Mouse (Mus musculus): ENCODE results near the gene Cryba2.

Gene Cryba2

DNA sequence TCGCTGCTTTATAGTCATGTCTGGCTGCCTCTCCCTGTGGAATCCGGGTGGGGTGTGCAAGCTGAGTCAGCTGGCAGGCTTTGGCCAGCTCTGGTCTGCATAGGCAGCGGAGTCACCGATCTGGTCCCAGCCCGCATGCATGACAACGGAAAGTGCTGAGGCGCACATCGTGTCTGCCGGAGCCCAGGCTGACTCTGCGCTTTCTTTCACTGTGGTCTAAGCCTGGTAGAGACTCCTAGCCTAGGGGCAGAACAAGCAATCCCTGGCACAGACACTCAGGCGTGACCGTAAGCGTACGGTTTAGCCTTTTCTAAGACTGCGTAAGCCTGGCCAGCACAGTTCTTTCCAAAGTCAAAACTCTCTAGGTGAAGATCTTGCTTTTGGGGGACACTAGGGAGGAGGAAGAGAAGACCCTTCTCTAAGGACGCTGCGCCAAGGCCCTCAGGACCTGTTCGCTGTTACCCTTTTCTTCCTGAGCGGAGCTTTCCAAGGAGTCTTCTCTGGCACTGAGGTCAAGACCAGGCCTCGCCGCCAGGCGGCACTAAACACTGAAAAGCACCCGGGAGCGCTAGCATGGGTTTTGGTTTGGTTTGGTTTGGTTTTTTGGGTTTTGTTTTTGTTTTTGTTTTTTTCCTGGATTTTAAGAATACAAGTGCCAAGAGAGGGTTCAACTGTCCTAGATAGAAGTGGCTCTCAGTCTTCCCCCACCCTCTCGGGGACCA is at the start of gene Cryba2:
Gene Cryba2 (minus strand): TSS at position 10 of the 722 bp plus-strand sequence.
- no peak for DNase-seq

DNA sequence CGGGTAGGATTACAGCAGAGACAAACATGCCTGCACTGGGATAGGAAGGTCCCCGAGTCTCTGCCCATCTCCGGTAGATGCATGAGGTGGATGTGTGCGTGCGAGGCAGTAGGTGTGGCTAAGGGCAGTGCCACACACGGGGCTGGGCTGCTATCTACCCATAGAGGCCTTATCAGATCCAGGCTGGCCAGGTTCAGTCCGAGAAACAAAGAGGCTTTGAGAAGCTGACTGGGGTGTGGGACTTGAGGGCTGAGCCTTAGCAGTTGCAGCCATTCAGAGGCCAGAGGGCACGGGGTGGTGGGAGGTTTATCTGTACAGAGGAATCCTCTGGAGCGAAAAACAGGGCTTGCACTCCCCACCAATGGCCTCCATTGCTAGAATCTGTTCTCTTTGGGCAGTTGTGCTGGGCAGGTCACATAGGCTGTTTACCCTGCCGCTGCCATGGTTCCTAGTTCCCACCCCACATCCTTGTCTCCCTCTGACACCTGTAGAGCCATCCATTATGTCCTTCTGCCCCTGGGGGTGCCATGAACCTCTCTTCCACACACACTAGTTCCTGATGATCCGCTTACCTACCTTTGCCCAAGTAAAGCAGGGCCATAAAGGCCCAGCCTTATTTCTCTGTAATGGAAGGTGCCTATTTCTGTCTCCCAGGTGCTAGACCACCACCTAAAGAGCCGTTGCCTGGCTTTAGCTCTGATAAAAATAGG is 48.9 kb upstream of the Cryba2 start:
- no peak for DNase-seq

DNA sequence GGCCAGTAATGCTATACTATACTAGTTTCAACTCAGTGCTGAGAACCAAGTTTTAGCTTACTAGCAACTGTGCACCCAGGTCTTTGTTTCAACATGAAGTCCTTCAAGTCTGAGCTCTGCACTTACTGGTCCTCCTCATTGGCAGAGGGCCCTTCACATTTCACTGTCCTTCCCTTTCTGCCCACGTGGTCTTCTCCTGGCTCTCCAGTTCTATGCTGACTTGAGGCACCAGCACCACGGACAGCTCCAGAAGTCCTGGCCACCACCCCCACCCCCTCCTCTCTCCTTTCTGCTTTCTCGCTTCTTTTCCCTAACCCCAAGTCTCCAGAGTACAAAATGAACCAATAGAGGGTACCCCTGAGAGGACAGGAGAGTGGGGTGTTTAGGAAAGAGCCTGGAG is 46.8 kb upstream of the Cryba2 start:
- DNase-seq: no peak

DNA sequence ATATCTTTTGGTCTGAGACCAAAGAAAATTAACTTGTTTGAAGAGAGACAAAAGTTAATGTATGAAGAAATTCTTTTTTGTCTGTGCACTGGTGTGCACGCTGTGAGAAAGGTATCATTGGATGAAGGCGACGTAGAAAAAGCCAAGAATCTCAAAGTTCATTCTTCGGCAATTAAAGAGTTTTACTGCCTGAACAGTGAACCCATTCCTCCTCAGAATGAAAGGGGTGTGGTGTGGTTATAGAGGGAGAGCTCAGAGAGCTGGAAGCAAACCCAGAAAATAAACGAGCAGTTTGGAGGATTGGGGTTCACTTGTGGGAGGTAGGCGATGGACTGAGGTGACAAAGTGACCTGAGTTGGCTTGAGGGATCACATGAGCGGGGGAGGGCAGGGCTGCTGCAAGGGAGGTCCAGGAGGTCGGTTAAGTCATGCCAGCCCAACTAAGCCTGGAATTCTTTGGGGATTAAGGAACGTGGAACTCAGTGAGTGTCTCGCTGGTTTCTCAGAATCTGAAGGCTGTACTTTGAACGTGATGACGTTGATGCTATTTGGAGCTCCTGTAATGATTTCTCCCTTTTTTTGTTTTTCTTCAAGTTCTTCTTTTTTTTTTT is 43.4 kb upstream of the Cryba2 start:
- no peak for DNase-seq

DNA sequence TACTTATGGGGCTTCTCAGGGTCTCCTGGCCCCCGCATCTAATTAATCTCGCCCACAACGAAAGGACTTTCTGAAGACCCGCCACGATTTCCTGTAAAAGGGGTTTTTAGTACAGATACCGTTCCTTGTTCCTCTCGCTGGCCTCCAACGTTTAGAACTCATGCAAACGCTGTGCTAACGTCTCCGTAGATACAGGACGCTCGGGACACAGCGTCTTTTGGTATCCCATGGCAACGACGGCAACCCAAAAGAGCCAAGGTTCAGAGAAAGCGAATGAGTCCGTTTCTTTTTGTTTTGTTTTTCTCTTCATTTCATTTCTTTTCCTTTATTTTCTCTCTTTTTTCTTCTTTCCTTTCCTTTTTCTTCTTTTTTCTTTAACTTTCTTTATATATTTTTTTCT is 42.5 kb upstream of the Cryba2 start, which contains the start of gene Cfap65:
Gene Cfap65 (minus strand): TSS at position 198 of the 400 bp plus-strand sequence.
- peak; percentile 16 for DNase-seq

DNA sequence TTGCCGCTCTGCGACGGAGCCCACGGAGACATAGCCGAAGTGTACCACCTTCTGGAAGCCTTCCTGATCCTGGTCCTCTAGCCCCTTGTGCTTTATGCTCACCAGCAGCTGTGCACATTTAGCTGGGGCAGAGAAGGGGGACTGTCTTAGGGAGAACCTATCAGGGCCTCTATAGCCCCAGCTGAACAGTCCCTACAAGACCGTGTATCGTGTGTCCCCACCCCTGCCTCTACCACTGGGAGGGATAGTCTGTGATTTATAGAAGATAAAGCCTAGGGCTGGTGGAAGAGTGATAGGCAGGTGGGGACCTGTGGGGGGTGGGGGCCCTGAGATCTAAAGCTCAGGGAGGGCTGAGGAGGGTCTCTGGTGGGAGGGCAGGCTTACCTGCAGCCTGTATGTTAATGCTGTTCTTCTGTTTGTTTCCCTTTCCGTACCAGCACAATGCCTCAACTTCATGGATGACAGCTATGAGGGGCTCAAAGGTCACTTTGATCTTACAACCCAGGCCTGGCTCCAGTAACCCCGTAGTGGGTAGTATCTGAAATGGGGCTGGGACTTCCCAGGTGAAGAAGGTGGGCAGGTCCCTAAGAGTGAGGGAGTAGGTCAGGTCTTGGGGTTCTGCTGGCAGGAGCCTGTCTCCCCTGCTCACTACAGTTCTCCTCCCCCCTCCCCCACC is 34.8 kb upstream of the Cryba2 start:
- DNase-seq: no peak

DNA sequence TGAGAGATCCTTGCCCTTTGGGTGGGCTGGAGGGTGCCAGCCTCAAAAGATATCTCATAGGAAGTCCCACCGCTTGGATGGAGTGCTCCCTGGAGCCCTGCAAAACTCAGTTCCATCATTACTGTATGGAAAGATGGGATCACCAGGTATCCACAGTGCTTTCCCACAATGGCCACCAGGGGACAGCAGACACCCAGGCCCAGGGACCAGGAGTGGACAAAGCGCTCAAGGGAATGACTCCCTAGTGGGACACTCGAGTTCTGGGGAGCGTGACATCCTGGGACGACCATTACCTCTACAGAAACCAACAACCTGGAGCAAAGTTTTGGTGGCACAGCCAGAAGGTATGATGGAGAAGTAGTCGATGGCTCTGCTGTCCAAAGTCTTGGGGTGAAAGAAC is 33.8 kb upstream of the Cryba2 start:
- no peak for DNase-seq

DNA sequence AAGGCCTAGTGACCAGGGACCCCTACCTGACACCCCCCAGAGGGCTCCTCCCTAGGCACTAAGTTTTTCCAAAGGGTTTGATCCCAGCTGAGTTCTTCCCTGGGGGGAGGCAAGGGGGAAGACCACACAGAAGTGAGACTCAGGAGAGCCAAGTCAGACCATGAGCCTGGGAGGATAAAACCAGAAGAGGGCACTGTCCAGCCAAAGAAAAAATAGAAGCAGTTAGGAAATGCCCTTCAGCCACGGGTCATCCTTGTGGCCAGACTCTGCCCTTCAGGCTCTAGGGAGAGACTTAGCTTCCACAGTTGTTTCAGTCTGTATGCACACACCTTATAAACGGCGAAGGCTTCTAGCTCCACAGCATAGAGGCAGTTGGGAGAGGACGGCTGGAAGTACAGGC is 31.5 kb upstream of the Cryba2 start:
- no peak for DNase-seq

DNA sequence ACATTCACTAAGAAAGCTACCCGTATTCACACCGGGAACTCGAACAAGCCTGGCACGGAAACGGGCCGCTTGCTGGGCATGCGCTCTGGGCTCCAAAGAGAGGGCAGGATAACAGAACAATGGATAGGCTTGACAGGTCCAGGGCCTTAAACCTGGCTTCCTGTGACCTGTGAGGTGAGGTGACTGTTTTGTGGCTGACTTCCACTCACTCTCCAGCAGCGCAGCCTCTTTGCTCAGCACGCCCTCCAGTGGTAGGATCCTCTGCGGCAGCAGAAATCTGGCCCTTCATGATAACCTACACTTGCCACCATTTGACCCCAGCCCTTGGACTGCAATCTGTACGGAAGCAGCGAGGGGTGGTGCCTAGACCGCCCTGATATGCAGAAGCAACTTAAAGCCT is 22.8 kb upstream of the Cryba2 start:
- DNase-seq: no peak

DNA sequence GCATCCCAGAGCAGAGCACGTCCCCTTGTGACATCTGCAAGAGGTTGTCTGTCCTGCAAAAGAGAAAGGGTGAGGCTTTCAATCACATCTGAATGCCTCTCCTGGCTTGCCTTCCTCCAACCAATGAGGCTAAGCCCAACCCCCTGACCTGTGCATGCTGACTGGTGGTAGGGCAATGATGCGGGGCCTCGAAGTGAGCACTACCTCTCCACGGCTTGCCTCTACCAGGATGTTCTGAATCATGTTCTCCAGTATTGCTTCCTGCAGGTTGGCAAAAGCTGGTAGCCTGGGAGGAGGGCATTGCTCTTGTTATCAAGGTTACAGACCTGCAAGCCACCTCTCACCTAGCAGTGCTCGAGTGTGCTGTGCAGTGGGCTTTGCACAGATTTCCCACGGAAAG is 9.2 kb upstream of the Cryba2 start:
- no peak for DNase-seq

DNA sequence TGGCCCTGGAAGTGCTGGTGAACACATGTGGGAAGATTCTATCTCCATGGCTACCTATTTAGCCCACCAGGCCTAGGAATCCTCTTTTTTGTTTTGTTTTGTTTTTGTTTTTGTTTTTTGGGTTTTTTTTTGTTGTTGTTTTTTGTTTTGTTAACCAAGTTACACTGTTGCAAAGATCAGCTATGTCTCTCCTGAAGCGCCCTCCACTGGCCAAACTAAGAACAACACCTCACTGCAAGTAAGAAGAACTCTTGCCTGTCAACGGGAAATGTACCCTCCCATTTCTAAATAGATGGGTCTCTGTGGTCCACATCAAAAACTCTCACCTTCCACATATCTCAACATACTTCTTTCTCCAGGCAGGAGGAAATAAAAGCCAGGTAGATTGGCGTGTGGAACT is 8.7 kb upstream of the Cryba2 start:
- no peak for DNase-seq

DNA sequence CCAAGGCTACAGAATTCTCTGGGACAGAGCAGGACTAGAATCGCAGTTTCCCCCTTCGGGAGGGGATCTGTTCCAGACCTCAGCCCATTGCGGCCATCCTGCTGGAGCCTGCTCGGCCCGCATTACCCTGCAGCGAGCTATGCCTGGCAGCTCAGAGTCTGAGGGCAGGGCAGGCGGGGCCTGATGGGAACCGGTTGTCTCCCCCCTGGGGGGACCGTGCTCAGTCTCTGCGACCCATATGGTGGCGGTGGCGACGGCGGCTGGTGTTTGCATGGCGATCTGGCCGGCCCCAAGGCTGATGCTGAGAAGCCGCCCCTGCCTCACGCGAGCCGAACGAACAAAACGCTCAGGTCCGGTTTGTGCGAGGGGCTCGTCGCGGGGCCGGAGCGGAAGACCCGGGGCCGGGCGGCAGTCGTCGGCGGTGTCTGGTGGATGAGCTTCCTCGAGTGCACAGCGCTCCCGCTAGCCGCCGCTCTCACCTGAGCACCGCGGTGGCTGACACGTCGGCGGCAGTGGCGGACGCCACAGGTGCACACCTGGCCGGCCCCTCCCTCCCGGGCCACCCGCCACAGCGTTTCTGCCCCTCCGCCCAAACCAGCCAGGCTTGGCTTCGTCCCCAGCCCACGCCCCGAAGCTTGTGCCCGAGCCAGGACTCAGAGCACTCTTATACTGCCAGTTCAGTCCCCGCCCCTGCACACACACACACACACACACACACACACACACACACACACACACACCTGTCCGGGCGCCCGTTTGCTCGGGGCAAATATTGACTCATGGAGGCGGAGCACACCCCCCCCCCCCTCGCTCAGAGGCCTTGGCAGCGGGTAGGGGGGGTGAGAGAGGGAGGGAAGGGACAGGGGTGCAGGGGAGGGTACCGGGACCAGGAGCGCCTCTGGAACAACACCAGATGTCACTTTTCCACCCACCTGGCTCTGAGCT is 7.7 kb upstream of the Cryba2 start:
- DNase-seq: no peak

DNA sequence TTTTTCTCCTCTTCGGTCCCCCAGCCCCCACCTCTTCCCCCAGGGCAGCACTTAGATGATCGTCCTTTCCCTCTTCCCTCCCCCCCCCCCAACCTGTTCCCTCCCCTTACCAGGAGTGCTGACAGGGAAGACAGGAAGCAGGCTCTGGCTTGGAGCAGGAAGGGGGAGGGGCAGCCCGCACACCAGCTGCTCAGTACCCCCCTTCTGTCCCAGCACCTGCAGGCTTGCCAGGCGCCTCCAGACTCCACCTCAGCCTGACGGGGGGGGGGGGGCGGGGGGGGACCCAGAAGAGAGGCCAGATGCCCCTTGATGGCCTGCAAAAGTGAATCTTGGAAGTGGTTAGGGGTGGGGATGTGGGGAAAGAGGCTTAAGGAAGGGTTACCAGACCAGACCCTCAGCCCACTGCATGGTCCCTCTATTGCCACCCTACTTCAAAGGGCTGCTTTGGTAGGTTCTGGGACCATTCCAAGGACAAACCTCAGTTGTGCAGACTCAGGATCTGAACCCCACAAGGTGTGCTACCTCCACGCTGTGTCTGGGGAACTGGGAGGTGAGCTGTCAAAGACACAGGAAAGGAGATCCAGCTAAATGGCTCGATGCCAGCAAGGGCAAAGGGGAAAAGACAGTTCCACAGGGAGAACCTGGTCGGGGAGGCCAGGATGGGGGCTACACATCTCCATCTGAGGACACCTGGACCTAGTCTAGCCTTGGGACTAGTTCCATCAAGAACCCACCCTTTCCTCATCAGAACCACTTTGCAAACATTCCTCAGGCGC is 5.9 kb upstream of the Cryba2 start:
- no peak for DNase-seq

DNA sequence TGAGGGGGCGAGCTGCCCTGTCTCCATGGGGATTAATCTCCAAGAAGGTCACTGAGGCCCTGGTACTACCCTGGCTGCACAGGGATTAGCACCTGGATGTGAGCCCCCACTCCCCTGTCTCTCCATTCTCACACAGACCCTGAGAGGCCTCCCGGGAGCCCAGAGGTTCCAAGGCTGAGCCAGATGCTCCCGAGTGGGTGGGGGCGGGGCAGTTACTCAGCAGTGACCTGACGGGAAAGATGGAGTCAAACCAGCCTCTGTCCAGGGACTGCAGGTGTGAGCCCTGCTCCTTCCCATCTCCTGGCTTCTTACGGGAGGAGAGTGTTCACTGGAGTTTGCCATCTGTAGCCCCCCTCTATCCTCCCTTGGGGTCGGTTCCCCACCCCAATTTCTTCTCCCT is 5.0 kb upstream of the Cryba2 start:
- DNase-seq: no peak

DNA sequence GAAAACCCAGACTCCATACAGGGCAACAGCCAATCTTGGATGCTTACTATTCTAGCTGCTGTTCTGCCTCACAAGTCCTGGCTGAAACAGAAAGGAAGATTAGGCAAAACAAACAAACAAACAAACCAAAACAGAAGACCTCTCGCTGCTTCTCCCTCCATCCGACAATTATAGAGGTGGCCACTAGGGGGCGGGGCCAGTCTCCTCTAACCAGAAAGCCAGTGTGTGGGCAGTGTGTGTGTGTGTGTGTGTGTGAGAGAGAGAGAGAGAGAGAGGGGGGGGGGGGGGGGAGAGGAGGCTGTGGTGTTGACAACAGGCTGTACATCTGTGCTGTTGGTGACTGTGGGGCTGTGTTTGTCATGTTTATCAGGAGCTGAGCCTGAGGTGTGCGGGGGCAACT is 2.0 kb upstream of the Cryba2 start:
- peak; percentile 57 for DNase-seq

DNA sequence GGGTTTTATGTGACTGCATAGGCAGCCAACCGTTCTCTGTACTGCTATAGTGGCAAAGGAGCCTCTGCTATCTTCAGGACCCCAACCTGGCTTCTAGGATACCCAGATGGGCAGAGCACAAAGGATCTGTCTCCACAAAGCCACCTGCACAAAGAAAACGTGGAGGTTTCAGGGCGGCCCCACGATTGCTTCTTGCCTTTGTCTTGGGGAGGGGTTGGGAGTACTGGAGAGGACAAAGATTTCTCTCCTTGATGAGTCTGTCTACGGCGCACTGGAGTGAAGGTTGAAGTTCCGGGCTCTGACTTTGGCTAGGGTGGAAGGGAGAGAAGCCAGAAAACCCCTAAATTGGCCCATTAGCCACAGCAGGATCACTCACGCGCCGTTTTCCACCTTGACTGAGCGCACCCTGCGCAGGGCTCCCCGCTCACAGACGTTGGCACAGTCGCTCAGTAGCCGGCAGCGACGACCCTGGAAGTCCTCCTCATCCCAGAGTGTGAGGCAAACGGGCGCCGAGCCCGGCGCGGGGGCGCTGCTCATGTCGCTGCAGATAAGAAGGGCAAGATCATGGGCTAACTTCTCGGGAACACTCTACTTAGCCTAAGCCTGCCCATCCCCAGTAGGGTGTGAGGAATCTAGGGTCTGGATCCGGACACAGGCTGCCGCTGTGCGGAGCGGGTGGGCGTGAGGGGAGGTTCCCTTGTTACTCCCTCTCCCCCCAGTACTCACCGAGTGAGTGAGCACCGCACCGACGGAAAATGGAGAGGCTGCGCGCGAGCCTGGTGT is 401 bp downstream of the Cryba2 start:
- DNase-seq: no peak

DNA sequence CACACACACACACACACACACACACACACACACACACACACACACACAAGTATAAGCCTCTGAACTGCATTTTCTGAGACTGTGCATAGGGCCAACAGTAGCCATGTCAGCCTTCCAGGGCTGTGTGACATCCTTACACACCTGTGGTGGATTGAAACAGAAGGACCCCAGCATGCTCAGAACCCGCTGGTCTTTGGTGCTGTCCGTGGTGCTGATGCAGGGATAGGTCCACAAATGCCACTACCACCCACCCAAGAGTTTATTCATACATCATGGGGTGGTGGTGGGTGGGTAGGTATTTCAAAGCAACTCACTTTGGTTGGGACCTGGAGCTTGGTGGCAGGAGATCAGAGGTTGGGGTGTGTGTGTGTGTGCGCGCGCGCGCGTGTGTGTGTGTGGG is 1.4 kb downstream of the Cryba2 start:
- no peak for DNase-seq

DNA sequence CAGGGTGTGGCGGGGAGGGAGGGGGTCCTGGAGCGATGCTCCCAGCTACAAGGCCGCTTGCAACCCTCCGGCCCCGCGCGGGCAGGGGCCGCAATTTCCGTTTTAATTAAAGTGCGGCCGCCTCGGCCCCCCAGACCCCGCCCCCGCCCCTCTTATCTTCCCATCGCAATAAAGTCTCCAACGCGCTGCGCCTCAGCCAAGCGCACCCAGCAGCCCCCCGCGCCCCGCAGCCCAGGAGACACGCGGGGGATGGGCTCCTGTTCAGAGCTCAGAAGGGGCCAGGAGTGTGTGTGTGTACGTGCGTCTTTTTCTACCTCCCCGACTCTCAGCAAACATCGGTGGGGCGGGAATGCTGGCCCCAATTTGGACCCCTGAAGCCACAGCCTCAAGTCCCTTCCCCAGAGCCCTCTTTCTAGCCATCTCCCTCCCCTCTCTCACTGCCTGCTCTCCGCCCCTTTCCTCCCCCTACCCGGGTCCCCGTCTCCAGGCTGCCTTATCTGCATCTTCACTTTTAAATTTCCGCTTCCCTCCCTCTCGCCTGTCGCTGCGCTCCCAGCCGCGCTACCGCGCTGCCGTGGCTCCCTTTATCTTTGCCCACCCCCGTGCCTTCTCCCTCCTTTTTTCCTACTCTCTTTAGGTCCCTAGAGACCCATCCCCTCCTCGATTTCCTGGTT is 7.4 kb downstream of the Cryba2 start, which contains the start of gene Fev:
Gene Fev (minus strand): TSS at position 51 of the 674 bp plus-strand sequence.
- DNase-seq: no peak

DNA sequence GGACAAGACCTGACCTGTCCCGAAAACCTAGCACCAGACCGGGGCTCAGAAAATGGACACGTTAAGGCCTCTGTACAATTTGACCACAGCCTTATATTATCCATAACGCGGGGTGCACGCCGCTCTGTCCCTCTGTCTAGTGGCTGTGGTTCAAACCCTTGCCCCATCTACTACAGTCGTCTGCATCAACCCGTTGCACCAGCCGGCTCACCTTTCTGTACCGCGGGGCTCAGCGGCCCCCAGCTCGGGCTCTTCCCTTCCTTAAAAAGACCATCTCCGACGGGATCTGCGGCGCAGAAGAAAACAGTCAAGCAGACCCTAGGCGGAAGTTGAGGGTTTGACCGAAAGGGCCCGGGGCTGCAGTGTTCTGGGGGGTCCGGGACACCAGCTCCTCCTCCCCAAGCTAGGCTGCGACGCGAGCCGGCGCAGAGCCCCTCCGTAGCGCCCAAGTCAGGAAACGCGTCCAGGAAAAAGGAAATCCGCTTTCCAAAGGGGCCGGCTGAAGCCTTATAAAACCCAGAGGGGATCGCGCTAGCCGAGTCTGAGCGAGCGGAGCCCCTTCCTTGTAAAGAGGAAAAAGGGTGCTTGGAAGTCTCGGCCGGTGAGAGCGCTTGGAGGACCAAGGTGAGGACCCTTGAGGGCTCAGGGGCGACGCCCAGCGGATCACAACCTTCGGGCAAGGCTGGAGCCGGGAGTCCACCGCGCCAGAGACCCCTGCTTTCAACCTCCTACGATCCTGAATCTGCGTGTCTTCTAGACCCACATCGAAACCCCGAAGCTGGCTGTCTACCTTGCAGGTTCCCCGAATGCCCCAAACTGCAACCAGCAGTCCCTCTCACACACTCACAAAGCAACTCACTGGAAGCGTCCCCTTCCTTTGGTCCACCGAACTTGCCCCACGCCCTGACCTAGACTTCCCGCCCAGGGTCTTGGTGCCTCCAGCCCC is 8.5 kb downstream of the Cryba2 start:
- no peak for DNase-seq
